Comparison of ENCODE assay signal across 8 mouse cellular contexts in genomic region chr15:103339166-103339960, GRCm38 (mm10). TPM values are rescaled to one million over a fixed set of nuclear protein-coding genes. Genes with fewer than 3 reads are reported as not detected.
DNase-seq lines count a peak whose midpoint lies in the region; ATAC-seq and TF ChIP-seq lines count a peak whose summit lies in the region.

No protein-coding gene starts in this region.

- H3K4me2 ChIP-seq in intestine, postnatal 0 days (replicated peaks; ENCODE audit: low read depth), result peak overlapping the region; percentile 95

- no peak for TF ChIP-seq CTCF in intestine, postnatal 0 days (IDR thresholded peaks at IDR 0.05; ENCODE audit: low read depth)

- peak overlapping the region; percentile 65 for H3K4me3 ChIP-seq in intestine, postnatal 0 days (ENCODE audit: low read depth, low read length)

- no peak overlapping the region for H3K27ac ChIP-seq in intestine, postnatal 0 days (ENCODE audit: low read depth, low read length)

- H3K27me3 ChIP-seq in intestine, postnatal 0 days (replicated peaks; ENCODE audit: control insufficient read depth, insufficient read depth, low read length), result peaks cover 33% of the 10 kb centered on the region

- 0 out of 2 replicates have a peak overlapping the region, but pooled peaks have one; percentile 34 for H3K9ac ChIP-seq in intestine, postnatal 0 days (ENCODE audit: low read depth, low read length)

- DNase-seq in cerebellum, adult 11-12 months, result peak; percentile 18
- peak; percentile 43 for DNase-seq in right cerebral cortex, postnatal 25 days
- no peak for DNase-seq in right cerebral cortex, postnatal 36 days (ENCODE audit: low spot score in 2 of 2)
- peak; percentile 31 for DNase-seq in naive thymus-derived CD4-positive, alpha-beta T cell, adult 2 months (ENCODE audit: low read depth)
- no peak for DNase-seq in cerebellum, adult 9-10 months
- no peak for DNase-seq in cerebellum, adult 18-20 months

- H3K36me3 ChIP-seq in intestine, postnatal 0 days (ENCODE audit: control insufficient read depth, insufficient read depth), result no peaks in the 10 kb centered on the region

- H3K9me3 ChIP-seq in intestine, postnatal 0 days (ENCODE audit: control insufficient read depth), result no peaks in the 10 kb centered on the region

- ATAC-seq in cerebellum, adult (ENCODE audit: insufficient number of reproducible peaks, low FRiP score, low TSS enrichment), result no peak; the same call in 1 of the 2 replicates
- ATAC-seq in intestine, postnatal 0 days, result peak; percentile 52

- no peaks in the 10 kb centered on the region for H3K4me1 ChIP-seq in intestine, postnatal 0 days (replicated peaks; ENCODE audit: control insufficient read depth, insufficient read depth, low read length)

- WGBS in intestine, postnatal 0 days, result 10% methylated on average over 30 of the region's 31 CpGs

RNA-seq across cellular contexts. Expression of gene Zfp385a, which starts 0.5 kb away (rescaled TPM):
- 2.9 and 3.1 TPM in 2 replicates for polyA plus RNA-seq in intestine, postnatal 0 days (2015; fragmentation: Nextera tagmentation; extraction: Ambion mirVana)

RNA-seq across cellular contexts. Expression of gene Itga5, which starts 27.2 kb away (rescaled TPM):
- 25.0 and 25.8 TPM in 2 replicates for polyA plus RNA-seq in intestine, postnatal 0 days (2015; fragmentation: Nextera tagmentation; extraction: Ambion mirVana)

RNA-seq across cellular contexts. Expression of gene Gpr84, which starts 29.0 kb away (rescaled TPM):
- polyA plus RNA-seq in intestine, postnatal 0 days (2015; fragmentation: Nextera tagmentation; extraction: Ambion mirVana), result not detected in 2 replicates

Comparison
In these comparisons a context has a peak if more than half of its experiments do, and no peak if none do; other contexts are left out.
1. DNase-seq: peak in cerebellum, adult 11-12 months (single experiment), right cerebral cortex, postnatal 25 days (single experiment) and naive thymus-derived CD4-positive, alpha-beta T cell, adult 2 months (single experiment); none in right cerebral cortex, postnatal 36 days (0 of 2), cerebellum, adult 9-10 months (single experiment) and cerebellum, adult 18-20 months (0 of 2).